Mouse (Mus musculus): ENCODE measurements around the gene Rusc2.

- TF ChIP-seq CTCF (IDR thresholded peaks at IDR 0.05) (no peak), EP300 (IDR thresholded peaks at IDR 0.05) (no peak)
These were observed 66.8 kb downstream of the Rusc2 start for GRCm38 (mm10) chr4:43448554-43448953.

All from lung, postnatal 0 days (tissue).